Mouse (Mus musculus): Measurements from ENCODE around the gene Copa. TPM values are rescaled to one million over a fixed set of nuclear protein-coding genes. Genes with fewer than 3 reads are reported as not detected.
A peak's percentile ranks its signal among the peaks of the same experiment; 100 is the strongest.

The Copa gene
- total RNA-seq (2021): 100 to 1,000 TPM; 178 to 197 TPM
- long read RNA-seq, experiment 1, full-length matches to known transcripts: 38 of 71 reads
- long read RNA-seq, experiment 1, partial matches to known transcripts: 30 of 71 reads
- long read RNA-seq, experiment 1, other reads (novel, unspliced or antisense): 3 of 71 reads
- long read RNA-seq, experiment 2, full-length matches to known transcripts: 32 of 38 reads
- long read RNA-seq, experiment 2, partial matches to known transcripts: 4 of 38 reads
- long read RNA-seq, experiment 2, other reads (novel, unspliced or antisense): 2 of 38 reads

DNA sequence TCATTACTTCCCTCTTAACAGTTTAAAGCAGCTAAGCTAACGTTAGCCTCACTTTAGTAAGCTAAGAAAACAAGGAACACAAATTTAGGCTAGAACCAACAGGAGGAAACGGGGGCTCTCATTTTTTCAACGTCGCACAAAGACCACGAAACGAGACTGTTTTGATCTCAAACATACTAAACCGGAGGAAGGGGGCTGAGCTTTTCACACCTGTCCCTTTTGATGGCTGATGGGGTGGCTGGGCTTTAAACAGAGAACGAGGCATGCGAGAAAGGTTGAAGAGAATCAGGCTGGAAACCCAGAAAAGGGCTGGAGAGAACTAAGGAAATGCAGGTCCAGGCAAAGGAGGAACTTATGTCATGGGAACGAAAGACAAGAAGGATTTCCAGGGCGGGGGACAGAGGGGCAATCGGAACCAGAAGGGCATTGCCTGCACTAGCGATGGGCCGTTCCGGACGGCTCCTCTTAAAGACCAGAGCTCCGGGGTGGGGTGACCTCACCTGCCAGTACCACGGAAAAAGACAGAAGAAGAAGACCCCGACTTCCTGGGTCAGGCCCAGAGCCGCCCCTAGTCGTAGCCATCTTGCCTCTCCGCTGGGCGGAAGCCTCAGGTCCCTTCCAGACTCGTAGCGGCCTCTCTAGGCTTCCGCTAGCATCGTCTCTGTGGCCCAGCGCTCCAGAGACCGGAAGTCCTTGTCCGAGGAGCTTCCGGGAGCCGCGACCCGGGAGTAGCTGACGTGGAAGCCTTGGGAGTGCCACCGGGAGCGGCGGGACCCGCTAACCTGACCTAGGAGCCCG, at the start of gene Copa, which contains the start of gene Ncstn:
Copa (plus strand) TSS at position 429 of the 798 bp plus-strand sequence.
Ncstn (minus strand) TSS at position 695 of the 798 bp plus-strand sequence.
- peak; percentile 94 to 95 for DNase-seq

- no peak for DNase-seq
Measured at GRCm38 (mm10) chr1:172046410-172046809, 35.9 kb upstream of the Copa start.

DNA sequence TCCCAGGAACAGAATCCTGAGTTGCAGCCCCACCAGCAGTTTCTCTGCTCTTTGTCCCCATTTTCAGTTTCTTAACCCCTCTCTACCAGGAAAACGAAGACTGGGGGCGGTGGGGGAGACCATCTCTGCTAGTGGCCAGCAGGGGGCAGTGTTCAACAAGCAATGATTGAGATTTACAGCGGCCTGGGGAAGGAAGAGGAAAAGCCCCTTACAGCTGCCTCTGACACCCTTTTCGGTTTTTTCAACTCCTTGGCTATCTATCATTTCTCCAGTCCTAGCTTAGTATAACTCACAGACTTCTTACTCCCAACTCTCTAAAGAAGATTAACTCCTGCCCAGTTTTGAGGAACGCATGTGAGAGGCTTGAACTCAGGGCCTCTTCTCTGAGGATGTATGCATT, 35.4 kb upstream of the Copa start:
- DNase-seq: peak; percentile 66 to 78

- DNase-seq: no peak
Measured at GRCm38 (mm10) chr1:172048241-172048734, 34.0 kb upstream of the Copa start.

DNA sequence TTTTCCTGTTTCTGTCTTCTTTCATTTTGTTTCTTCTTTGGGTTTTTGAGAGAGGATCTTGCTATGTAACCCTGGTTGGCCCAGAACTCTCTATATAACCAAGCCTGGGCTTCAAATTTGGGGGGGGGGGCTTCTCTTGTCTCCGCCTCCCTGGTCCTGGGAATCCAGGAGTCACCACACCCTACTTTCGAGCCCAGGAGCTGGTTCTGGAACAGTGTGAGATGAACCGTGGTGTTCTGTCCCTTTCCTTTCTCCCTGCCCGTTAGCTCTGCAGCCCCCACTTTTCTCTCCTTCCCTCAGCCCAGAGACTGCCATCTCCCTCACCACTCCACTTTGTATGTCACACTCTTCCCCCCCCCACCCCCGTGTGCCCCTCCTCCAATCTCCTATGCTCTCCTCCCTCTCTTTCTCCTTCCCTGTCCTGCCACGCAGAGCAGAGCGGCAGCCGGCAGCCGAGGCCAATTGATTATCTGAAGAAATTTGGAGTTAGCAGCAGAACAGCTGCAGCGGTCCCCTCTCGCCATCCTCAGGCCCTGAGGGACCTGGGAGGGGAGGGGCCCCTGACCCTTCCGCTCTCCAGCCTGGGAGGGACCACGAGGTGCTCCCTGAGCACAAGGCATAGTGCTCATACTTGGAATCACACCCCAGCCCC, 33.1 kb upstream of the Copa start:
- DNase-seq: no peak

DNA sequence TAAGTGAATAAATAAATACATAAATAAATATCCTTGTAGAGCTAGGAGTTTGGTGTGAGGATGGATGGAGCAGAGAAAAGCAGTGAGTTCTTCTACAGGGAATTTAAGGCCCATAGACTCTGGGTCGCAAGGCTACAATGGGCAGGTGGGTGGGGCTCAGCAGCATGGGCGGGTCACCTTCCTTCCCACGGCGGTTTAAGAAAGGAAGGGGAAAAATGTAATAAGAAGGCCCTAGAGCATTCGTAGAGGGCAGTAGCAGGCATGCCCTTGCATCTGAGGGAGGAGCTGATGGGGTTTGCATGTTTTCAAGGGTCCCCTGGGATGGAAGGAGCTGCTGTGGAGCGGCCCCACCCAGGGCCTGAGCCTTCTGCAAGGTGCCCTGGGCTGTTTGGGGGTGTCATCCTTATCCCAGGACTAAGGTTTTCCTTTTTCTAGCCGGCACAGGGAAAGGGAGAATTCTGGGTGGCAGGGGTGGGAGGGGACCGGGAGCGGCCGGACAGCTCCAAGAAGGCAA, 29.5 kb upstream of the Copa start:
- no peak for DNase-seq

GRCm38 (mm10) chr1:172053541-172054440, 28.5 kb upstream of the Copa start:
- DNase-seq: no peak

GRCm38 (mm10) chr1:172056251-172056650, 26.1 kb upstream of the Copa start:
- DNase-seq: no peak

GRCm38 (mm10) chr1:172057491-172057921, 24.8 kb upstream of the Copa start, which contains the start of gene Nhlh1:
TSS of gene Nhlh1 (minus strand) at chr1:172057573.
- no peak for DNase-seq

- no peak for DNase-seq
Measured at GRCm38 (mm10) chr1:172058321-172058720, 24.0 kb upstream of the Copa start.

DNA sequence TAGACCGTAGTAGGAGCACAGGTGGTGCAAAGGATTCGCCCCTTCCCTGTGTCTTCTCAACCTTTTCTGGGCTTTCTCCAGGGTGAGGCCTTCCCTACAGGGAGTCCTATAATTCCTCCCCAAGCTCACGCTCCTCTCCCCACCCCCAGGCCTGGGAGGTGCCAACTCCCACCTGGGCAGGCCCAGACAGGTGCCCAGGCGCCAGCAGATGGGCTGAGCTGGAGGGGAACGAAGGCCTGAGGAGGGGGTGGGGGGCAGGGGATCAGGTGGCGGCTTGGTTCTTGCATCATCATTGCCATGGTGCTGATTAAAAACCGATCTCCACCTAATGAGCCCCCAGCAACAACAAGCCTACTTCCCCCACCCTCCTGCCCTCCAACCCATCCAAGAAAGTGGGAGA, 23.5 kb upstream of the Copa start:
- DNase-seq: no peak

- DNase-seq: no peak
Measured at GRCm38 (mm10) chr1:172060659-172061058, 21.7 kb upstream of the Copa start.

- no peak for DNase-seq
Measured at GRCm38 (mm10) chr1:172061217-172061616, 21.1 kb upstream of the Copa start.

- DNase-seq: no peak
Measured at GRCm38 (mm10) chr1:172062101-172062500, 20.2 kb upstream of the Copa start.

DNA sequence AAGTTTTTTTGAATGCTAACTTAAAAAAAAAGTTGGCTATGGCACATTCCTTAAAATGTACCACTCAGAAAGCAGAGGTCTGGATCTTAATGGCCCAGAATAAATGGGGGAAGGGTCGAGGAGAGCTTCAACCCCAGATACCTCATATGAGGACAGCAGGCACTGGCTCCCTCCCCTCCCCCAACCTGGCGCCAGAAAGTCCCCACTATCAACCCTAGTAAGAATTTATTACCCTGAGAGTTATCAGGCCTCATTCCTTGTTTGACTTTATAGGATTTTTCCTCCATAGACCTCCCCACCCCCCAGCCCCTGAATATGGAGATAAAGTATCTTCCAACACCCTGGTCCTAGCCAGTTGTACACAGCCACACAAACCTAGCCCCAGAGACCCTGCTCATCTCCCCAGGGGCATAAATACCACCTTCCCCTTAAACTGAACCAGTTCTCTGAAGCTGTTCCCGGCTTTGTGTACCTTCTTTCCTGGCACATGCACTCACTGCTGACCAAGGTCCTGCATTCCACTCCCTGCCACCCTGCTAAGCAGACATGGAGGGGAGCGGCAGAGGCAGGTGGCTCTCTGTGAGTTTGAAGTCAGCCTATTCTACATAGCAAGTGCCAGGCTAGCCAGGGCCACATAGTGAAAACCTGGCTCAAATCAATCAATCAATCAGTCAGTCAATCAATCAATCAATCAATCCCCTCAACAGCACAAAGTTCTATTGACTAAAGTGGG, 18.9 kb upstream of the Copa start:
- no peak for DNase-seq

GRCm38 (mm10) chr1:172064613-172065141, 17.7 kb upstream of the Copa start:
- no peak for DNase-seq

DNA sequence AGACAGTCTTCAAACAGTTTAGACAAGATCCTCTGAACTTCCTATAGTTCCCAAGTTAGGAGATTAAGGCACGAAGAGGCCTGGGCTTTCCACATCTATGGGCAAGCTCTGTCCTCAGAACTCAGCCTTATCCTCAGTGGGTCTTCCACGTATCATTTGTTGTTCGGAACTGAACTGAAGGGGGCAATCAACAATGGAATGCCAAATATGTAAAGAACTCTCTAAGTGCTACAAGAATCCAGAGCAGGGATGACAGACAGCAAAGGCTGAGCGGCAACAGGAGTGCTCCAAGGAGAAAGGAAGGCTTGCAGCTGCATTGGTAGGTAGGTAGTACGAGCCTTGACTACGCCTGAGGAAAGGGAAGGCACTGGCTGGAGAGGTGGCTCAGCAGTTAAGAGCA, 12.1 kb upstream of the Copa start:
- no peak for DNase-seq

DNA sequence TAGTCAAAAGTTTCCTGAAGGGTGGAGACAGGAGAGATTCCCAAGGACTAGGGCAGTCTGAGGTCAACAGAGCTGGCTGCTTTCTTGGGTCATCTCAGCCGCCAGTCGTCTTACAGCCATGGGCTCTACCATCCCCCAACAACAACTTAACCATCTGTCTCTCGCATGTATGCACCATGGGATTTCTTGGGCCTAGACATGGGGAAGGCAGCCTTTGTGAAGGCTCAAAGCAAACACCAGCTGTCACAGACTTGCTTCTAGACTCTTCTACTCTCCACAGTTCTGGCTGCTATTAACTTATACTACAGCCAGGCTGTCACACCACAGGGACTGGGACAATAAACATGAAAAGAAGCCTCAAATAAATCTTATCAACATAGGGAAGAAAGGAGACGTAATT, 10.8 kb upstream of the Copa start:
- DNase-seq: no peak

- DNase-seq: no peak
Measured at GRCm38 (mm10) chr1:172072604-172073003, 9.7 kb upstream of the Copa start.

- DNase-seq: peak; percentile 57 to 69
Measured at GRCm38 (mm10) chr1:172077981-172078380, 4.3 kb upstream of the Copa start.
